Mouse (Mus musculus): ENCODE results near the gene Gm21858. TPM values are rescaled to one million over a fixed set of nuclear protein-coding genes. Genes with fewer than 3 reads are reported as not detected.
"Not testable (repeated sequence)": the region's sequence is repeated elsewhere in the genome, so short reads cannot be mapped to it uniquely, and the experiment has no call there.

The Gm21858 gene
- total RNA-seq (2014; fragmentation: Nextera tagmentation) (not detected in 2 replicates), total RNA-seq (2017) (not detected in 2 replicates)

GRCm38 (mm10) chrY:55731456-55731855, at the start of gene Gm21858:
Gene Gm21858 (plus strand): TSS chrY:55731756.
- ATAC-seq (replicated peaks; ENCODE audit: poor library complexity, severe bottlenecking), result not testable (repeated sequence)
